Mouse (Mus musculus) liver (tissue): ENCODE results near the gene Mtcl1.

Experiments
- DNase-seq: peaks from one replicate; pipeline ENCODE4 v3.0.0-alpha.2; 2020; ENCODE audit warnings: mixed read lengths

Mtcl1 gene

DNA sequence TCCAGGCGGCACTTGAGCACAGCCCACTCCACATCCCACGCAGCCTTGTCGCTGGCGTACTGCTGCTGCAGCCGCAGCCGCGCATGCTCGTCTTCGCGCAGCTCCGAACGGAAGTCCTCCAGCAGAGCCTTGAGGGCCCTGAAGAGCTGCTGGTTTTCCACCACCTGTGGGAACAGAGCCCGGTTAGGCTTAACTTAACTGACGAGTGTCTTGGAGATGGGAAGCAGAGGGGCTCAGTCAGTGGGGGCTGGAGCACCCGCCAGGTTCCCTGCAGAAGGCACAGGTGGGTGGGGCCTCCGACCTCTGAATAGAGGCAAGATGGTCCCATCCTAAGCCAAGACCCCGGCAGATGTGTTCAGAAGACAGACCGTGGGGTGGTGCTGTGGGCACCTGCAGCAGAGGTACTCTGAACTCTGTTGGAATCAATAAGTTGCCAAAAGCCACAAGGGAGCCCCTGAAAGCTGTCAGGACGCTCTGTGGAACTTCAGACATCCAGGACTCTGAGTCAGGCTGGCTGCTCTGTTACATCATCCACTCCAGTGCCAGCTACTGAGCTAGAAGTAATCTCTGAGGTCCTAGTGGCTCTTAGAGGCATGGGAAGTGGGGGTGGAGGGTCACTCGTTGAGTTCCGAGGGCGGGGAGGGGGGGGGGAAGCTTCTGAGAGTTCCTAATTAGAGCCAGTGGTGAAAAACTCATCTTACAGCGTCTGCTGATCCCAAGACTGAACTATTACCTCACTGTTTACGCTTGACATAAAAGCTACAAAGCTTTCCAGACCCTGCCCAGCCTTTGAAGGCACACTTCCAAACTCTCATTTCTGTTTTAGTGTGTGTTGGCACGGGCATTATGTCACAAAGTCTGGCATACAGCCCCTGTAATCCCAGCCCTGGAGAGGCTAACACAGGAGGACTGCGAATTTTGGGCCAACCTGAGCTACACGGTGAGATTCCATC lies 91.2 kb downstream of the Mtcl1 start:
- DNase-seq, result no peak

DNA sequence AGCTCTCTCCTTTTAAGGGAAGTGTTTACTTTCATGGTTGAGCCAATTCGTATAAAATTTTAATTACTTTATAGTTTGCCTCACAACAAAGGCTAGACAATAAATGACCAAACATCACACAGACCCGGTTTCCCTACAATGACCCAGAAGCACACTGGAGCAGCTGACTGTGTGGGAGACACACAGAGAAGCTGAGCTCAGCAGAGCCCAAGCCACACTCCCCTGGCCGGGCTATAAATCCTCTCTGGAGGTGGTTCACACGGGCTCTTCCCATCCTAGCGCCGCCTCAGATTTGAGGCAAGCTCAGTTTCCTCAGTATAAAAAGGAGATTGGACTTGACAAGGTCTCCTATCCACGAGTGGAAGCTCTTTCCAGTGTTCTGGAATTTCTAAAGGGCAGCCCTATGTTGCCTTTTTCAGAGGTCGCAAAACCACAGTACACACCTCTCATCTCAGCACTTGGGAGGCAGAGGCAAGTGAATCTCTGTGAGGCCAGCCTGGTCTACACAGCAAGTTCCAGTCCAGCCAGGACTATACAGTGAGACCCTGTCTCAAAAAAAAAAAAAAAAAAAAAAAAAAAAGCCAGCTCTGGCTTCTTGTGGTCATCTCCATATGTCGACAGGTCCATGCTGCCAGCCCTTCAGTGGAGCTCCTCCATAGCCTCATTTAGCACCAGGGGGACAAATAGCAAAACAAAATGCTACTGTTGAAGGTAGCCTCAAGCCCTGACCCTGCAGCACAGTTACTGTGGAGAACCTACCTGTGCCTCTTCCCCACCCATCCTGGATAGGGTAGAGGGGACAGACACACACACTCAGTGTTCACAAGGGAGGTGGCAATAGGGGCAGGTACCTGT lies 92.2 kb downstream of the Mtcl1 start:
- DNase-seq, result no peak

DNA sequence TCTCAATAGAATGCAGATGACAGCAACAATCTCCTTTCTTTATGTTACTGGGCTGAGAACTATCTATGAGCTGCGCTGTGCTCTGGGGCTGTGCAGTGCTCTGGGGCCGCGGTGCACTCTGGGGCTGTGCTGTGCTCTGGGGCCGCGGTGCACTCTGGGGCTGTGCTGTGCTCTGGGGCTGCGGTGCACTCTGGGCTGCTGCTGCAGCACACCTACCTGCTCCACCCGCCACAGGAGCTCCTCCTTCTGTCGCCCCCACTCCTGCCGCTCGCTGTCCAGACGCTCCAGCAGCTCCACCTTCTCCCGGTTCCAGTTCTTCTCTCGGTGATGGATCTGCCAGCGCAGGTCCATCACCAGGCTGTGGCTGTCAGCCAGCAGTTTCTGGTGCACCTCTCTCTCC lies 95.6 kb downstream of the Mtcl1 start:
- no peak for DNase-seq

DNA sequence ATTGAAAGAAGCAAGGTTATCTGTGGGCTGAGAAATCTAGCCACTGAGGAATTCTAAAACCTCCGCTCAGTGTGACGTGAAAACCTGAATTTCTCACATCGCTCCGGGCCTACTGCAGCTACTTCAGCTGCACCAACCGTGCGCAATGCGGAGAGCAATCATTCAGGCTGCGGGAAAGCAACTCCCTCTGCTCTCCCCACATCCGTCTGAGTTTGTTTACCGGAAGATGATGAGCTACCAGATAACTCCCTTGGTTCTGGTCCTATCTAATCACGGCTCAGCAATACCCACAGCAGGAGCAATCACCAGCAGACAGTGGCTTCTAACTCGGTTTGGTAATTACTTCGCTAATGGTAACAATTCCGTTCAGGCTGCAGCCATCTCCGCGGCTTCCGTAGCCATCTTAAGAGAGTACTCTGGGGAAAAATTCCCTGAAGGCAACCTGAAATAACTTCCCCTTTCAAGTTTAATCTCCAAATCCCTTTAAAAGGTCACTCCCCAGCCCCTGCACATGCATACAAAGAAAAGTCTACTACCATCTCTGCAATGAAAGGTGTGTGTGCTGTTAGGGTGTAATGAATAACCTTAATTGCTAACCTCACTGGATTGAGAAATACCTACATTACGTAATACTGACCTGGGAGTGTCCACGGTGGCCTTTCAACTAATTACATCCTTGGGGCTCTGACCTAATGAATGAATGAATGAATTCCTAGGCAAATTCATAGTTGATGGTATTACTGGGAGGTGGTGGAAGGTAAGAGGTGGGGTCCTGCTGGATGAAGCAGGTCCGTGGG lies 96.5 kb downstream of the Mtcl1 start:
- no peak for DNase-seq

DNA sequence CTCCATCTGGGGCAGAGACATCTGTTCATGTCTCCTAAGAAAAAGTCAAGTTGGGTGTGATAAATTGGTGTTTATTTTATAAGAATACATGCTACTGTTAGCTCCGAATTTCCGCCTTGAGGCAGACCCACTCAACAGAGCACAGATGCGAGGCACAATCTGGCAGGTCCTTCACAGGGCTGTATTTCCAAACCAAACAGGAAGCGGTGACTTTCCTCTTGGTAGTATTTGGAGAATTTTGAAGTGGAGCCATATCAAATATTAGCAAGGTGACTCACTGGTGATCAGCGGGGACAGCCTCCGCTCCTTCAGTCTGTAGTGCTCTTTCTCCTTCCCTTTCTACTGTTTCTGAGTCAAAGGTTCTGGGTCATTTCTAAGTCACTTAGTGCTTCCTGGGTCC lies 97.3 kb downstream of the Mtcl1 start:
- DNase-seq, result no peak

DNA sequence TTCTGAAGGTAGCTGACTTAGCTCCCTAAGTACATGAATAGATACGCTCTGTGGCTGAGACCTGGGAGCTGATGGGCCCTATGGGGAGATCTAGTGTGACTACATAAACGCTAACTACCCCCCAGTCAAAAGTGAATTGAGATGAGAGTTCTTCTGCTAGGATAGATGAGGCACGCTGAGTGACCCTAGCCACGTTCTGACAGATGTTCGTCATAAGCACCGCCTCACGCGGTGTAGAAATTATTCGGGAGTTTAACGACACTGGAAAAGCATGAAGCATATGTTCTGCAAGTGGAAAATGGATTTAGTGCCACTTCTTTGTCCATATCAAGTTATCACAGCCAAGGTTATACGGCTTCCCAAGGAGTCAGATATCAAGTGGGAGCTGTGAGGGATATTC lies 98.9 kb downstream of the Mtcl1 start:
- DNase-seq, result no peak

DNA sequence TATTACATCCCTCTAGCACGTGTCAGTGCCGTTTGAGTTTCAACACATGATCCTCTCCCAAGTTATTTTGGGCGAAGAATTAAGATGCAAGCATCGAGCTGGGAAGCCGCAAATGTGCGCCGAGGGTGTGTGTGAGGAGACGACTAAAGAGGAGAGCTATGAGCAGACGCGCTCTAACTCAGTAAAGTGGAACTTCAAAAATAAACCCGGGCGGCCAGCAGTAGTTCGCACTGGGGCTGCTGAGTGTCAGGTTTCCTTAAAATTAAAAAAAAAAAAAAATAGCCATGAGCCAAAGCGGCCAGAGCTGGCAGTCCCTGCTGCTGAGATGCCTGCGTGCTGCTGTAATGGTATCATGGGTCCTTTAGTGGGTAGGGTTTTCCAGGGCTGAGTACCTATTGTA lies 99.4 kb downstream of the Mtcl1 start:
- DNase-seq, result no peak

DNA sequence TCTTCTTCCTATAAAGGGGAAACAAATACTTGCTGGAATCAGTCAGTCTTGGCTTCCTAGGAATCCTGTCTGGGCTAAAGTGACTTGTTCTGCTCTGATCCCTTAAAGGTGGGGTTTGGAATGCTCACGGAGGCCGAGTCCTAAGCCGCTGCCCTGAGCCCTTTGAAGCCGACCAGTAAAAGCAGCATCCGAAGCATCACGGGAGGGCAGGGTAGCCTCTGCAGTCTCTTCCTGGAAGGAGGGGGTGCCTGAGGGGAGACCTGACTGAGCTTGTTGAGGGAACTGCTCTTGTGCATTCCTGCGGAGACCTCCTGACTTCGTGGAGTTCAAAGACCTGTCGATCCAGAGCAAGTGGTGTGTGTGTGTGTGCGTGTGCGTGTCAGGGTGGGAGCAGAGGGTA lies 103.2 kb downstream of the Mtcl1 start:
- no peak for DNase-seq

DNA sequence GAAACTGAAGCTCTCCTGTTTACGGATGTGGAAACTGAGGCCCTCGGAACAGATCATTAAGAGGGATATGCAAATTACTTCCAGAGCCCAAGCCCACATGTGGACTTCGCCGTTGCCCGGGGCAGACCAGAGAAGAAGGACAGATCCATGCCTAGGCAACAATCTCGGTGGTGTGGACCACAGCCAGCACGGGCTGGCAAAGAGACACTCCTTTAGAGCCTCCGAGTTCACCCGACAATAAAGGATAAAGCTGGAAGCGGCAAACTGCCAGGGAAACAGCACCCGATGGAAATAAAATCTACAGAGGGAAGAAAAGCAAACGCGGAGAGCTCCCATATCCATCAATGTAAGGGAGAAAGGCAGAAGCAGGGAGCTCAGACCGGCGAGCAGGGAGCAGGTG lies 103.9 kb downstream of the Mtcl1 start:
- DNase-seq, result no peak

DNA sequence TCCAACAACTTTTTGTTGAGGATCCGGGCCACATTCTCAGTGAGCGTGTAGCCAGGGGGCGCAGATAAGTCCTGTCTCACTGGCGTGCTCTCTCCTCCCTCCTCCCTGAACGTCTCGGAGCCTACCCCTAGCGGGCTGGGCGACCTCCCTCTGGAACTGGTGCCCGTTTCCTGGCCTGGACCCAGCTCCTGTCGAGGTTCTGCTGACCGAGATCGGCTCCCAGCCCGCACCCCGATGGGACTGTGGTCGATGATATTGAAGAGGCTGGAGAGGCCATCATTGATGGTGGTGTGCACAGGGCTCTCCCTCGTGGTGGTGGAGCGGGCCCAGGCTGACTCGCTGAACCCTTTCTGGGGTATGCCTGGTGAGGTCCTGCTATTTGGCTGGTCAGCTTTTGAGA lies 106.6 kb downstream of the Mtcl1 start:
- DNase-seq, result no peak

DNA sequence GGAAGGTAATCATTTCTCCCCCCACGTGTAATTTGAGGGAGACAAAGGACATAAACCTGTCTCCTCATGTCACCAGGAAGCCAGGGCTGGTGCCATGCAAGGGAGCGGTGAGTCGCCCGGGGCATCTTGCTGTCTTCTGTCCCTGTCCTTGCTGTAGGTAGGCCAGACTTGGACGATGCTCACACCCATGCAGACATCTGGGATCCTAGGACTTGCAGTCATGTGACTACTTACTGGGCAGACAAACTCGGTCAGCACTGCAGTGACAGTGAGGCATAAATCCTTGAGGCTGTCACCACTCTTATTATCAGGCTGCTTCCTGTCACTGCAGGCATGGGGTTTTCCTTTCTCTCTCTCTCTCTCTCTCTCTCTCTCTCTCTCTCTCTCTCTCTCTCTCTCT lies 107.9 kb downstream of the Mtcl1 start:
- DNase-seq, result no peak

DNA sequence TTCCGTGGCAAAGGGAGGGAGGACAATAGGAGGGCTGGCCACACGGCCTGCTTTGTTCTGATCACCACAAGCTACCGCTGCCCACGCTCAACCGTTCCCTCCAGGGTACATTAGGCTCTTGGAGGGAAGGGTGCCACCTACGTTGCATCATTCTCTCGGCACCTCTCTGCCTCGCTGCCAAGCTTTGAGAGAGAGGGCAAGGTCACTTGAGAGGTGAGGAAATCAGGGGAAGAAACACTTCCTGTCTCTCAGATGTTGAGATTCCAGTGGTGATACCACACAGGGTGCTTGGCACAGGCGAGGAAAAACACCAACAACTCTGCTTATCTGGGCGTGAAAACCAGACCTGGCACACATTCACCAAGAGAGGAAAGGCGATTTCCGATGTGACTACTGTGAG lies 108.8 kb downstream of the Mtcl1 start:
- DNase-seq, result no peak

DNA sequence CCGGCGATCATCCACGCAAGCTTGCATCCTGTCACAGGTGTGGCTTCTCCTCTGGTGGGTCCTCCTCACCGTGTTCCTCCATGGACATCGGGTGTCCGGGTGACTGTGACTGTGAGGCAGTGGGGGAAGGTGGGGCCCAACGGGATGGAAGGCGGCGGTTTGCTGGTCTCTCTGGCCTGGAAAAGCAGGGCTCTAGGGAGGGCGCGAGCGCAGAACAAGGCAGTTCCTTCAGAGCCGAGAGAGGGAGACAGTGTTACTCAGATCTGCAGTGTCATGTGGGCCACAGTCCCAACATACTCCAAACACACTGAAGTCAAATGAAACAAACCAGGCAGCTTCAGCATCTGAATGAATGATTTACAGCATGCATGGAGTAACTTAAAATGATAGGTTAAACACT lies 111.6 kb downstream of the Mtcl1 start:
- DNase-seq, result no peak

DNA sequence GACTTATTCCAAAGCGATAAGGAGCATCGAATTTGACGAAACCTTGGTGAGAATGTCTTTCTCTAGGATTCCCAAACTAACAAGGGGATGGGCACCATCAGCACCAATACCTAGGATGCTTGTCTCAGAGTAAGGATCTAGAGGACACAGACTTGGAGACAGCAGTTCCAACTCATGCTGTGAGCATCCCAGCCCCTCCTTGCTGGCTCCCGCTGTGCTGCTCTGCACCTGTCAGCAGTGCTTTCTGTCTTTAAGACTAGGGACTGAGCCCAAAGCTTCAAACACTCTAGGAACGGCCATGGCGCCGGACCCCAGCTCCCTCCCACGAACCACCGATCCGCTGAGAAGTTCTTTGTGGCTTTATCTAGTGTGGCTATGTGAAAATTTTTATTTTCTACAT lies 114.0 kb downstream of the Mtcl1 start:
- no peak for DNase-seq

DNA sequence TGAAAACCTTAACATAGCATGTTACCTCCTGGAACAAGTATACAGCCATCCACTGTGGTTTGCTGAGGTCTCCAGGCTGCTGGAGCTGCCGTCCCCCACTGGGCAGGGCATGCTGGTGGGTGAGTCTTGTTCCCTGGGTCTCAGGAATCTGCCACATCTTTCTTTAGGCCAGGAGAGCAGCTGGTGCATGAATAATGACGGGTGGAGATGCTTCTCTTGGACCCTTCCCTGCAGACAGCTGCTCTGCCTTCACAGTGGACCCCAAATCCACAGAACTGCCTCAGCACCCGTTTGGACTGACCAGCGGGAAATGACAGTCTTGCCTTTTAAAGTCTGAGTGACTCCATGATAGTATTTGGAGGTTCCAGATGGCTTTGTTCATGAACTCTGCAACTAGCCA lies 114.7 kb downstream of the Mtcl1 start:
- no peak for DNase-seq

DNA sequence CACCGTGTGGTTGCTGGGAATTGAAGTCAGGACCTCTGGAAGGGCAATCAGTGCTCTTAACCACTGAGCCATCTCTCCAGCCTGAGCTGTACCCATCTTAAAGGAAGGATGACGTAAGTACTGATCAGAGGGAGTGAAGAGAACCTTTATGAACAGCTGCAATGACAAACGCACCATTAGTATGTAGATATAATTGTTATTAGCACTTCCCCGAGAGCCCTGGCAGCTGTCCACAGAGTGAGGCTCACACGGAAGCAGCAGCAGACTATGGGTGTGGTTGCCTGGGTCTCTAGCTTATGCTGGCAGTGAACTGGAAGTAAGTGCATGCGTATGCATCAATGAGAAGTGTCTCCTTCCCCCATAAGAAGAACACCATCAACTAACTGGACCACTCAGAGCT lies 118.3 kb downstream of the Mtcl1 start:
- DNase-seq, result no peak

DNA sequence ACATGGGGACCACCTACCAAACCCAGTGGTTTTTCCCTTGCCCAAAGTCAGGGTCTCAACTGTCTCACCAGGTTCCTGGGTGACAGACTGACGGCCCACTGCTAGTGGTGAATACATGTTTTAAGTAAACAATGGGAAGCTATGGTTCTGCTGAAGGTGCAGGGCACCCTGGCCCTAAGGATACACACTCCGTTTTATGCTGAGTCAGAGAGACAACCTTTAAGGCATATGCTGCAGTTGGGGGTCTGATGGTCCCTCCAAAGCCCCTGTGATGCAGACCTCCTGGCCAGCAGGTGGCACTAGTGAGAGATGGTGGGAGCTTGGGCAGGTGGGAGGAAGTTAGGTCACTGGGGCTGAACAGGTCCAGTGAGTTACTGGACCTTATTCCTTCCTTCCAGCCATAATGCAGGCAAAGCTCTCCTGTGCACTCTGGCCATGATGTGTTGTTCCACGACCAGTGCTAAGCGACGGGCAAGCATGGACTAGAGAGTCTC lies 123.0 kb downstream of the Mtcl1 start:
- no peak for DNase-seq

DNA sequence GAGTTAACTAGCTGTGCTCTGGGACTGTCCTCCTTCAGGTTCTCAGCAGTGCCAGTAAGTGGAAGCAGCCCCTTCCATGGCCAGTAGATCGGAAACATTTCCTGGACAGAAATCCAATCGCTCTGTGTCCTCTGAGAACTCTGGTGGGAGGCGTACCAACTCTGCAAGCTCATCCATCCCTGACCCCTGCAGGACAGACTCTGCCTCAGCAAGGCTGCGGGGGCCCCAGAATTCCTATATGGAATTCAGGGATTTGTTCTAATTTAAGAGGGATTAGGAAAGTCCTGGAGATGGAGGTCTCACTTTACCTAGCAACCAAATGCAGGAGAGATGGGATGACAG lies 123.4 kb downstream of the Mtcl1 start:
- no peak for DNase-seq

DNA sequence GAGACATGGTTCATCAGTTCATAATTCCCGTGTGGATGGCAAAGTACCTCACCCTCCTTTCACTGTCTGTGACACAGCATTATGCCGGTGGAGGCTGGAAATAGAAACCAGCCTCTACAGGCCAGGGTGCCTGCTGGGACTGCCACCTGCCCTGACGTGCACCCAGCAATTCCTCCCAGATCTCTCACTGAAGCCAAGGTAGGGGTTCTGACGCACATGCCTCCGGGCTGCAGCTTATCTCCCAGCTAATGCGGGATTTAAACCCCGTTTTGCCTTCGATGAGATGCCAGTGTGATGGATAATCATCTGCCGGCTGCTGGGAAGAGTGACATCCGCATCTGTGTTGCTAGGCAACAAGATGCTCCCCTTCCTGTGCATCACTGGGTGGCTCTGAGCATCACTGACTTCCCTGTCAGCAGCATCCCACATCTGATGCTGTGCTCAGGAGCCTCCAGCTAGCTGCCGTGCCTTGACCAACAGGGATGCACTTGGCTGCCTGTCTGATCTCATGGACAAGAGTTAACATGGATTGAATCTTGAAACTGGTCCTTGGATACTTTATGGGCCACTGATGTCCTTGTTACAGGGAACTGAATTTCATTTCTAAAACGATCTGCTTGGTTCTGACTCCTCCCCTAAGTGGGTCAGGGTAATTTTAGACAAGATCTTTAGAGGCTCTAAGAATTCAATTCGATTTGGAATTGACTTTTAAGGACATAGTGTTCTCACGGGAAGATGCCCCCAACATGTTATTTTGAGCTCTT lies 123.9 kb downstream of the Mtcl1 start:
- DNase-seq, result no peak

DNA sequence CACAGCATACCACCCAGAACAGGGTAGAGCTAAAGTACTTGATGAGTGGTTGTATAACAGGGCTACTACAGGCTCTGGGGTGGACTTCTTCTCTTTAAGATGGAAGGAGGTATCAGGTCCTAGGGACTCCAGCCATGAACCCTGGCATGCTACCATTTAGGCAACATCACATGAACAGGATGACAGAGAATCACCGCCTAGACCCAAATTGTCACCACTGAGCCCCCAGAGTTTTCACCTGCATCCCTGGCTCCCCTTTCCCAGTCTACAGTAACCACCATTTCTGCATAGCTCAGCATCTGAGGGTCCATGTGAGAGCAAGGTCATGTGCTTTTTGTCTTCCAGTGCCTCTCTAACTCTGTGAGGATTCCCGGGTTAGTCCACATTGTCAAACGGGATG lies 124.7 kb downstream of the Mtcl1 start:
- no peak for DNase-seq

DNA sequence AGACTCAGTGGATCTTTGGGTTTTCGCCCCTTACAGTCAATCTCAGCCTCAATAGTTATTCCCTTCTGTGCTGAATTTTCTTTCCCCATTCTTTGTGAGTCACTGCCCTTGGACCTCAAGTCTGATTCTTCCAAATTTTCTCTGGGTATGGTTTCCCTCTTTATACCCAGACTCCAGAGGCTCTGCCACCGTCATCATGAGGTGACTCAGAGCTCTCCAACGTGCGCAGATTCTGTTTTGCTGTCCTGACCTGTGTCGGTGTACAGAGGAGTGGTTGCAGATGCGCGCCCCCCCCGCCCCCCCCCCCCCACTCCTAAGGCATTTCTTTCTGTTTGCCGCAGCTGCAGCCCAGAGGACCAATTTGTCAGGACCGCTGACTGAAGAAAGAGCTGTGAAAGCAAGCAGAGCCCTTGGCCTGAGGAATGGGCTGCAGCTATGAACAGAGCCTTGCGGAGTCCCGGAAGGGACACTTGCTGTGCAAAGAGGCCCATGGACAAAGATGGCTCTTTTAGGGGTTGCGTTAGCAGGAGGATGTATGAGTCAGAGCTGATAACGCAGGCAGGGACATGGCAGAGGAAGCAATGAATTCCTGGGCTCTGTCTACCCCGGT lies 126.8 kb downstream of the Mtcl1 start:
- no peak for DNase-seq

DNA sequence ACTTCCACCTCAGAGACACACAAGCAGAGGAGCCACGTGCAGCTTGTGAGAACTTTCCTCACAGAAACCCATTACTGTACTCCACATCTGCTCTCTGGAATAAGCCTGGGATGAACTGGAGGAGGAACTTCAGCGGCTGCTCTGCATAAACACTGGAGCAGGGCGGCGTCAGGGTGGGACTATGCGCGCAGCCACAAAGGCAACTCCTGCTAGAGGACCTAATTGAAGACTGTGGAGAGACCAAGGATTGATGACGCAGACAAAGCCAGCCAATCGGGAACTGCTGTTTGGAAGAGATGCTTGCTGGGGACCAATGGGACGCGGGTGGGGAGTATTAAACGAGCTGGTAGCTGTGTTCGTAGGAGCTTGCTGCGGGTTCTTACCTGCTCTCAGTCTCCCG lies 127.6 kb downstream of the Mtcl1 start:
- no peak for DNase-seq
